Mouse (Mus musculus): ENCODE measurements around the gene Hyou1.

DNA sequence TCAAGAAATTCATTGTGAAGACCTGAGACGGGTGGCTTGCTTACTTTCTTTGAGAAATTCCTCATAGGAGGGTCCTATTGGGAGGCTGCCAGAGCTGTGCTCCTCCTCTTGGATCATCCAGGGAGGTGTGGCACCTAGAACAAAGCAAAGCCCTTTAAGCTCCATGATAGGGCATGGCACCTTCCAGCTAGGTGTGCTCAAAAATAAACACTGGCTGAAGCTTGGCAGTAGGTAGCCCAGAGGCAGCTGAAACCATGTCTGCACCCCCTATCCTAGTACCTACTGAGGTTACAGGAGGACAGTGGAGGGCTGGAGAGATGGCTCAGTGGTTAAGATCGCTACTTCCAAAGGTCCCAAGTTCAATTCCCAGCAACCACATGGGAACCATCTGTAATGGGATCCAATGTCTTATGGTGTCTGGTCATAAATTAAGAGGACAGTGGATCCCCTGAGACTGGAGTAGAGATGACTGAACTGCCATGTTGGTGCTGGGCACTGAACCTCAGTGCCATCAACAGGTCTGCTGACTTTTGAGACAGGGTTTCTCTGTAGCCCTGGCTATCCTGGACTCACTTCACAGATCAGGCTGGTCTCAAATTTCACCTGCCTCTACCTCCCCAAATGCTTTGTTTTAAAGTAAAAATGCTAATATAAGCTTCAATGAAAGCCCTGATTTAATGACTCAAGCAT, 31.5 kb downstream of the Hyou1 start:
- TF ChIP-seq CTCF (IDR thresholded peaks at IDR 0.05; ENCODE audit: borderline replicate concordance, extremely low read depth, insufficient read depth, insufficient read length) (no peak), POLR2A (IDR thresholded peaks at IDR 0.05; ENCODE audit: borderline replicate concordance, extremely low read depth, insufficient read depth, insufficient read length, poor library complexity, severe bottlenecking) (no peak)

Measured in brain, embryonic 14.5 days (tissue).